Mouse (Mus musculus) megakaryocyte, embryonic 14.5 days (primary cell): Measurements from ENCODE around the gene Gm6217.

Experiments
- FLI1 ChIP-seq: IDR thresholded peaks from 2 replicates; pipeline ENCODE4 v1.6.1; 2012; ENCODE audit warnings: low read length, inconsistent platforms, mixed read lengths
- GATA1 ChIP-seq: IDR thresholded peaks from 3 replicates; pipeline ENCODE4 v1.6.1; 2012; ENCODE audit warnings: mixed read lengths, low read length, inconsistent platforms, borderline replicate concordance

- TF ChIP-seq GATA1 (no peak), FLI1 (no peak)
Measured at GRCm38 (mm10) chr1:82893269-82893668, 37.9 kb downstream of the Gm6217 start.
